Mouse (Mus musculus) spleen, postnatal 4 days (tissue): ENCODE results near the gene Olfr806.

ENCODE experiments used
- DNase-seq, 2 experiments: peaks; one replicate each; pipeline ENCODE4 v3.0.0; 2022; ENCODE audit warnings: low spot score in 2 of 2

Olfr806 gene

GRCm38 (mm10) chr10:129741821-129742220, at the start of gene Olfr806:
TSS of gene Olfr806 (minus strand) at chr10:129741921.
- no peak for DNase-seq

- no peak for DNase-seq
Measured at GRCm38 (mm10) chr10:129778123-129778522, 36.4 kb upstream of the Olfr806 start.

GRCm38 (mm10) chr10:129774338-129774737, 32.6 kb upstream of the Olfr806 start, which contains the start of gene Olfr809:
TSS of gene Olfr809 (plus strand) at chr10:129774638.
- DNase-seq: no peak

DNA sequence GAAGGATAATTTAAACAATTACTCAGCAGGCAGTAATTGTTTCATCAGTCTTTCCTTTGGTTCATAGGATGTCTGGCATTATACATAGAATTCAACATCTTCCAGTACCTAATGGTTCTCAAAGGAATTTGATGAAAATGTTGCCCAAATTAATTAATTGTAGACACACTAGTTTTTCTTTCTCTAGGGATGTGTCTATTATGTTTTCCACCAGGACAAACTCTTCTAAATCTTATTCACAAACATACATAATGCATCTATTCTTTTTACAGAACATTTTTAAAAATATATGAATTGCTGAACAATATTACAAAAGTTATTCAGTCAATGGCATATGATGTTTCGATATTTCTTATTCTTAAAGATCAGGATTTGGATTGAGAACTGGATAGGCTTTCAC, 23.5 kb upstream of the Olfr806 start, which contains the start of gene Olfr808:
Gene Olfr808 (plus strand): TSS at position 301 of the 400 bp plus-strand sequence.
- DNase-seq: no peak

- DNase-seq: no peak
Measured at GRCm38 (mm10) chr10:129757693-129758092, 16.0 kb upstream of the Olfr806 start, which contains the start of gene Olfr807. TSS of gene Olfr807 (minus strand) at chr10:129757793.

DNA sequence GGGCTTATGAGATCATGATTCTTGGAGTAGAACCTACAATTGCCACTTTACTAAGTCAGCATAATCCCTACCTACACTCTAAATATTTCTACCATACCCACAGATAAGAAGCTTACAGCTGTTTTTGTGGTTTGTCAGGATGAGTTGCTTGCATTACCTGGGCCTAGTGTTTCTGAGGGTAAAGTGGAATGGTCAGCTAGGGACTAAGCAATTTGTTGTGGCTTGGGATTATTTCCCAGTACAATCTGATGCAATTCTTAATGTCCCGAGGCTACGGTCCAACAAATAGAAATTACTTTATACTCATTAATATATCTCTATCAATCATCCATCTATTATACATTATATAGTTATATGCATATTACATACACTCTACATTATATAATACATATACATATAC, 12.4 kb downstream of the Olfr806 start, which contains the start of gene Olfr805:
Gene Olfr805 (minus strand): TSS at position 101 of the 400 bp plus-strand sequence.
- DNase-seq: no peak

DNA sequence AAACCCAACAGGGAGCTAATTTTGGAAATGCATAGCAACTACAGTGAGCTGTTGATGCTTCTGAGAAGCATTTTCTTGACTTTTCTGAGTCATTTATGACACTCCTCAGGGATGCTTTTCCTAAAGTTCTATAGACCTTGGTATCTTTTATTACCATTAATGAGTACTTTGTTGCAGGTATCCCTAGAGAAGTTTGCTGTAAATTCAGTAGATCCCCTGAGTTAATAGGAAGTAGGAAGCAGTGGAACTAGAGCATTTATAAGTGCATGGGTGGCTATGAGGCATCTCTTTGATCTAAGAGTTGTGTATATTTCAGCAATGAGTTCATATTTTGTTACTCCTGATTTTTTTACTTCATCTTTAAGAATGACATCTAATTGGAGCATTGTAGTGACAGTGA, 38.8 kb downstream of the Olfr806 start, which contains the start of gene Olfr804:
Gene Olfr804 (plus strand): TSS at position 301 of the 400 bp plus-strand sequence.
- DNase-seq: no peak

GRCm38 (mm10) chr10:129694186-129694585, 47.5 kb downstream of the Olfr806 start, which contains the start of gene Olfr803:
TSS of gene Olfr803 (minus strand) at chr10:129694286.
- DNase-seq: no peak

- DNase-seq: no peak
Measured at GRCm38 (mm10) chr10:129688069-129688468, 53.7 kb downstream of the Olfr806 start, which contains the start of gene Olfr802. TSS of gene Olfr802 (minus strand) at chr10:129688169.
